Mouse (Mus musculus) thymus, postnatal 0 days (tissue): ENCODE measurements around the gene Celf2. TPM values are rescaled to one million over a fixed set of nuclear protein-coding genes. Genes with fewer than 3 reads are reported as not detected.

Experiments used
- DNase-seq: peaks from one replicate; pipeline ENCODE4 v3.0.0-alpha.2; 2015; ENCODE audit warnings: low spot score
- polyA plus RNA-seq: library from polyadenylated mRNA; unstranded; fragments of >200 nt; fragmentation: Nextera tagmentation; extraction: Ambion mirVana; gene quantifications from 2 replicates; pipeline ENCODE4 v1.2.1, GENCODE M21; 2015

Celf2 gene
- polyA plus RNA-seq, 1 experiment from 2014 or later: 184 TPM

GRCm38 (mm10) chr2:6558303-6559254, 950.8 kb downstream of the Celf2 start:
- no peak for DNase-seq

GRCm38 (mm10) chr2:6557749-6558148, 951.6 kb downstream of the Celf2 start:
- DNase-seq: no peak

DNA sequence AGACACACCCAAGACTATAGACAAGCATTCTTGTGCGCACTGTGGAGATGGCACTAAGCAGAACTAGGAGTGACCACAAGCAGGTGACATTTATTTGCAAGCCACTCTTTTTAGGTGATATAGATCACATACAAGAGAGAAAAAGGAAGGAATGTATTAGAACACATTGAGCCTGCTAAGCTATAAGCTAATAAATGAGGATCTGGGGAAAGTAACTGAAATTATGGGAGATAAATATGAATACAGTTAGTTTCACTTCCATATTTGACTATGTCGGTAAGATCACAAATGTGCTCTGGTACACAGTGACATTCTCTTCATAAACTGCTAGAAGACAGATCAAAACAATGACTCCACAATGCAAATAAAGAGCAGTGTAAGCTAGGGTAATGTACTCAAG, 952.5 kb downstream of the Celf2 start:
- no peak for DNase-seq

GRCm38 (mm10) chr2:6553656-6554055, 955.7 kb downstream of the Celf2 start:
- DNase-seq: no peak

GRCm38 (mm10) chr2:6549251-6549650, 960.1 kb downstream of the Celf2 start:
- DNase-seq: no peak

DNA sequence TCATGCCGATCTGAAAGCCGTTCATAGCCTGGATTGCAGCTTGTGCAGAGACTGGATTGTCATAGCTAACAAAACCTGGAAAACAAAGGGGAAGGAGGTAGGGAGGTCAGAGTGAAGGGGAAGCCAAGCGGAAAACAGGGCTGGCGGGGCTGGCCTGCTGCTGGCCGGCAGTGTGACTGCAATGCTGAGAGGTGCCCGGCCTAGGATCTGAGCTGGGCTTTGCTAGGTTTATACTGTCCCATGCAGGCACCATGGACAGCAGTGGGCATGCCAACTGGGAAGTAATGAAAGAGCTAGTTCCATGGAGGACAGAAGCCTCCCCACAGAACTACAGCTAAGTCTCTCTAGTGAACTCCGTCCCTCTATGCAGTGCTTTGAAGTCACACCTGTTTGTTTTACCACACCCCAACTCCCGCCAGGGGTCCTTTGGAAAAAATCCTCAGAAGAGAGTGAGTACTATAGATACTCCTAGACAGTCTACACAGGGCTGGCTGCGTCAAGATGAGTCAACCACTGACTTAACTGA, 962.2 kb downstream of the Celf2 start:
- DNase-seq: peak; percentile 30

DNA sequence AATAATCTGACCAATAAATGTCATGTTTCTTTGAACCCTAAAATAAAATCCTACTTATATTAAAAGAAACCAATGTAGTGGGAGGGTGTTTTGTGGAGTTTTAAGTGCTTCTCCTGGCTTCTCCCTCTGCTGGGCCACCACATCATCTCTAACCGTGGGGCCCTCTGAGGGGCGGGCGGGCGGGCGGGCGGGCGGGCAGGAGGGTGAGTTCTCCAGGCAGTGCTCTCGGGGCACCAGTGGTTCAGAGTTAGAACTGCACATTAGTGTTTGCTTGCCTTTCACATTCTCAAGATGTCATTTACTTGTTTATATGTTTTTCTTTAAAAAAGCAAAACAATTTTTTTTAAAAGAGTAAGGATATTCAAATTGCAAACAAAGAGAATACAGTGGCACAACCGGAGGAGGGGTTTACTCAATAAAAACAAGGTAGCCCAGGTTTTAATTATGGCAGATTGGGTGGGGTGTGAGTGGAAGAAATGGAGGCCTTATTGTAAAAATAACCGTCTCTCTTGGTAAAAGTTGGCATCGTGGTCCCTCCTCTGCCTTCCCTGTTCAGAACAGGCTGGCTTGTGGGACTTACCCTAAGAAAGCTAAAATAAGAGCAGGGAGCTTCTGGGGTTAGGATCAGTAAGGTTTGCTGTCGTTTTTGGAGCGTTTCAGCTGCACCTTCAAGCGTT, 962.8 kb downstream of the Celf2 start:
- no peak for DNase-seq

DNA sequence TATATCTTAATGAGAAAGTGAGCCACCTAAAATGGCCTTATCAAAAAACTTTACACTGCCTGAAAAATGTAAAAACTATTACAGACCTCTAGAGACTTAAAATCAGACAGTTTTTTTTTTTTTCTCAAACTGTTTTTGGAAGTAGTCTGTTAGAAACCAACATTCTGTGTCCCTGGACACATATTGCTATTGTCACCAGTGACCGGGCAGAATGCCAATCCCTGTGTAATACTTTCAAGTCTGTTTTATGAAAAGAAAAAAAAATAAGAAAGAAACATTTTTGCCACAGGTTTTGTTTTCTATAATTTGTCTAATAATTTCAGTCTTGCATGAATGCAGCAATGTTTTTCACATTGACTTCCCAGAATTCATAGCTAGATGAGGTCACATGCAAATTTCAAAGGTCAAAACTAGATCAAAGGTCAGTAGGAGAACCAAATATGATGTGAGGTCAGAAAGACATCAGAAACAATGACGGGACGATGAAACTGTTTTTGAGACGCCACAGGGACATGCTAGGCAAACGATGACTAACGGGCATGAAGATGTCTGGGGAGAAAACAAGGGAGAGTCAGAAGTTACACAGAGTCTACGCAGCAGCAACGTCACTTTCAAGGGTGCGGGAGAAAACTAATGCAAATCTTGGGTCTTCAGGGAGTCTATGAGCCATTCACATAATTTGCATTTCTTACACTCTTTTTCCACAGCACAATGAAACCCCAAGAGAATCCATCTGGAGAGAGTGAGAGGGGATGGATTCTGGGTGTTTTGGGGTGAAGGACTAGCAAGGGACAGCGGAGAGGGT, 964.0 kb downstream of the Celf2 start:
- DNase-seq: no peak

DNA sequence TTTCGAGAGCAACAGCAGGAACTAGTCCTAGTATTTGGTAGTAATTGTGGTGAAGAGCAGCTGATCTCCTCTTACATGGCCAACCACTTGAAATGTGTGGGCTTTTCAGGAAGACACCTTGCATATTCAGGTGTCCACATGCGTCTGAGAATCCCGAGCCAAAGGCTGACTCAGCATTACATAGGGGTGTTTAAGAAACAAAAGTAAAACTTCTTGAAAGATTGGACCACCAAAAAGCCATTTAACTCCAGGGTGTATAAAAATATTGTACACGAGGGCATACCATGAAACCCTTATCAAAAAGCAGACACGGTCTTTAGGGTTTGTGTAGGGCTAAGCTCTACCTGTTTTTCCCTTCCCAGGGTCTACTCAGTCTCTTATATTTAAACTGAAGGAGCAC, 965.7 kb downstream of the Celf2 start:
- DNase-seq: no peak

DNA sequence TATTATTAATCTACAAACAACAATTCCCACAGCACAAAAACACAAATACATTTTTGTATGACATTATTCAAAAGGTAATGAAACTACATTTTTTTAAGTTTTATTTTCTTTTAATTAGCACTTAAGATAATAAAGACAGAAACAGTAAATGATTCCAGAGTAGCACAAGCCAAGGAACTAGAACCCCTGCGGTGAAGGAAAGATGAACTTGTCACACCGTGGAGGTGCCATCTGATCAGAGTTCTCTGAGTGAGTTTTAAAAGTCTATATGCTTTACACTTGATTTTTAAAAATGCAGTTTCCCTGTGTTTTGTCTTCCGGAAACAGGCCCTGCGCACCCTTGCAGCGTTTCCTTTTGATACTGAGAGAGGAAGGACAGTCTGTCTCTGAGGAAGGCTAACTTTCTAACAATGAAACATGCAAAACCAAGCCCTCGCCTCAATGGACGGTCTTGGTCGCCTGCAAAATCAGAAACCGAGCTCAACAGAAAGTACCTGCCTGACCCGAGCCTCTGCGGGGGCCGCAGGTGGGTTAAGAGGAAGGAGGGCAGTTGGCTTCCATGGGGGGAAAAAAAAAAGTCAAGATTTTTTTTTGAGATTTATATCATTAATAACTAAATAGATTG, 966.7 kb downstream of the Celf2 start:
- DNase-seq: no peak

DNA sequence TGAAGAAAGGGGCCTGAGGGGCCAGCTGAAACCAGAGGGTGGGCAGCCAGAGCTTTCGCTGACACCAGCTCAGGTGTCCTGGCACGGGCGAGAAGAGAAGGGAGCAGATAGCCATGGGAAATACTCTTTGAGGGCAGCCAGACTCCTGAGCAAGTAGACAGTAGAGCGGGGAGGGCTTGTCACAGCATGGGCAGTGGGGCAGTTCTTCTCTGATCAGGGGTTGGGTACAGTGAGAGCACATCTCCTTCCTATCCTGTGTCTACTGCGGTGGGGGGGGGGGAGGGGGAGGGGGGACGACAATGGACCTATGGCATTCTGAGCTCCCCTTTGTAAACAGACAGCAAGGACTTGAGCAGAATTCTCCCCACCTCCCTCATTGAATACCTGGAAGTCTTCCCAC, 968.5 kb downstream of the Celf2 start:
- no peak for DNase-seq

DNA sequence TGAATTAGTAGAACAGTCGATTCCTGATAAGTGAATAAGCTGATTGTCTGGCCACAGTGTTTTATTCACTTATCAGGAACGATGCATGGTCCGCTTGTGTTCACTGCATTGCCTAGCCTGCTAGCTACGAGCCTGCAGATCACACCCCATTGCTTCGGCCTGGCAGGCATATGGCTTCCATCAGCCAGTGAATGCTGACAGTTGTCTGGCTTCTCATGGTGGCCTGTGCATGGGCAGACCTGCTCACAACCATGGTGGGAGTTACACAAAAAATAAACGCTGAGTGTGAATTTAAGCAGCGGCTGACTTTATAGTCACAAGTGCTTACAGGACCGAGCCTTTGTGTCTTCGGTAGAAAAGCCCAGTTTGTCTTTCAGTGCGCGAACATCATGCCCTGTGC, 969.3 kb downstream of the Celf2 start:
- DNase-seq: no peak

GRCm38 (mm10) chr2:6538500-6538899, 970.9 kb downstream of the Celf2 start:
- DNase-seq: no peak

GRCm38 (mm10) chr2:6538031-6538430, 971.3 kb downstream of the Celf2 start:
- DNase-seq: no peak

DNA sequence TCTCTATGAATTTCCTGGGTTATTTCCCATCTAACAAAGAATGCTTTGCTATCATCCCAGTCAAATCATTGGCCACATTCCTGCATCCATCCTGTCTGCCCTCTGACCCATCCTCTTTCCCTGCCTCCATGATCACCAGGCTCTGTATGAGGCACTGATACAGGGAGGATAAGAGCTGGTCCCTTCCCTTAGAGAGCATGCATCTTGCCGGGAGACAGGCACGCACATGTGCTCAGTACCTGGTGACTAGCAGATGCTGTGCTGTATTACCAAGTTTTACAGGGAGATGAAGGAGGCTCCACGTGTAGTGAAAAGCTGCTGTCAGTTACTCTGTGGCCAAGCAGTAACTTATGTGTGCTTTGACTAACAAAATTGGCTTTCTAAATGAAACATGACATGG, 972.0 kb downstream of the Celf2 start:
- DNase-seq: no peak

DNA sequence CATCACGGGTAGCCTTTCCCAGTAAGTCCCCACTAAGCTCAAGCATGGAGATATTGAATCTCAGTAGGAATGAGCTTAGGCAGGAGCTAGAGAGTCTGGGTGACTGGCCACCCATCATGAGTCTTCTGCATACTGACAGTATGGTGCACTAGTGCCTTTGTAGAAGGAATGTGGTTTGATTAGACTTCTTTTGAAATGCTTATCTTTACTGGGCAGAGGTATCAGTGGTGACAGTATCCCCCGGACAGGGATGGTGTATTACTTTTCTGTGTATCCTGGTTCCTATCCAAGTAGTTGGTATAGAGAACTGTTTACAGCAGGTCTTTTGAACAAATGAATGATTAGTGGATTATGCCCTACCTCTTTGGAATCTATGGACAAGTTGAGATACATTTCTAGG, 973.0 kb downstream of the Celf2 start:
- DNase-seq: no peak

GRCm38 (mm10) chr2:6532341-6532740, 977.0 kb downstream of the Celf2 start:
- DNase-seq: no peak

GRCm38 (mm10) chr2:6528076-6528475, 981.3 kb downstream of the Celf2 start:
- no peak for DNase-seq

DNA sequence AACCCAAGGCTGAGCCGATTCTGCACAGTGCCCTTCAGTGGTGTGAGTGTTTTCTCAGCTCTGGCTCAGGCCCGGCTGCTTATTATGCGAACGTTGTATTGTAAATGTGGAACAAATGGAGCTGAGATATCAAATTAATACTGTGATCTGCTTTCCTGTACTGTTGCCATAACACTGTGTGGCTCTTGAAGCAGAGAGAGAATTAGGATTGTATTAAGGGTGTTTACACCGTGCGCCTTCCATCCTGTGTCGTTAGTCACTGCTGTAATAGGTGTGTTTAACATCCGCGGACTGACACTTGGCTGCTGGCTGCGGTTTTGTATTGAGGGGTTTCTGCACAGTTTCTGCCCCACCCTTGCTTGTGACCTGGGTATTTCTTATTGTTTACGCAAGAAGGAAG, 982.5 kb downstream of the Celf2 start:
- DNase-seq: no peak

DNA sequence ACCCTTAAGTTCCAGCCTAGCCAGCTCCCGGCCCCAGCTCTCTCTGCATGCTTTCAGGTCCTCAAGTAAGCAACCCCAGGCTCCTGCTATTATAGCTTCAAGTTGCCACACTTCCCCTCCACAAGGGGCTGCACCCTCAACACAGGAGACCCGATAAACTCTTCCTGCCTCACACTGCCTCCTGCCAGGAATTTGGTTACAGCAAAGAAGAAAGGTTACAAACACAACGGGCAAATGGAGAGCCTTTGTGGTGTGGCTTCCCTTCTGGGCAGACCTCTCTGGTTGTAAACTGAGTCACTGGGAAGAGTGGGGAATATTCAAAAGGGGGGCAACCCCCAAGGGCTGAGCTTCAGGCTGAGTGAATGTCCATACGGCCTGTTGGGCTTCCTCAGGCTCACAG, 983.1 kb downstream of the Celf2 start:
- DNase-seq: no peak

DNA sequence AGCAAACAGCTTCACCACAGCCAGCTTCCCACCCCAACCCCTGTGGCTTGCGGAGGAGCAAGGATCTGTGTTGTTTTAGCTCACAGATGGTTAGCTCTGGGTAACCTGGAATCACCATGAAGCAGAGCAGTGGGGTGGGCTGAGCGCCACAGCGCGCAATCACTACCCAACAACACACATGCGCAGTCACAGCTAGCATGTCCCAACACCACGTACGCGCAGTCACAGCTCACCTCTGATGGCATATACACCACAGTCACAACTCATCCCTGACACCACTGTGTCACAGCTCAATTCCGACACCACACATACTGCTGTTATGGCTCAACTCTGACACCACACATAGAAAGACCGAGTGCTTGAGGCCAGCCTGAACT, 985.5 kb downstream of the Celf2 start:
- no peak for DNase-seq
